Mouse (Mus musculus) bone marrow macrophage, adult 2 months (primary cell): ENCODE measurements around the gene Zdhhc3.

Experiments
- CTCF ChIP-seq: IDR thresholded peaks from 2 replicates; pipeline ENCODE4 v1.5.1; 2012; ENCODE audit warnings: low read depth, mild to moderate bottlenecking, low read length, moderate library complexity
- POLR2A ChIP-seq: IDR thresholded peaks from 2 replicates; pipeline ENCODE4 v1.6.1; 2012; ENCODE audit warnings: mild to moderate bottlenecking, low read depth, low read length, borderline replicate concordance

GRCm38 (mm10) chr9:123087558-123087957, 25.4 kb downstream of the Zdhhc3 start:
- TF ChIP-seq POLR2A (no peak), CTCF (no peak)
